Mouse (Mus musculus) G1E (cell line): ENCODE results near the gene A930002H24Rik.

Source experiments
- CTCF ChIP-seq: IDR thresholded peaks from 2 replicates; pipeline ENCODE4 v1.5.1; 2012; ENCODE audit warnings: low read depth, low read length, inconsistent platforms, mixed read lengths
- GATA1 ChIP-seq: IDR thresholded peaks from 2 replicates; pipeline ENCODE4 v1.6.1; 2012; ENCODE audit warnings: borderline replicate concordance, low read length, inconsistent platforms, mixed read lengths
- POLR2AphosphoS5 ChIP-seq: IDR thresholded peaks from 2 replicates; pipeline ENCODE4 v1.6.1; 2012; ENCODE audit warnings: low read depth, low read length, inconsistent platforms; ENCODE audit not compliant: insufficient replicate concordance
- TAL1 ChIP-seq: conservative IDR thresholded peaks from 2 replicates; pipeline ENCODE4 v1.6.1; 2012; ENCODE audit warnings: low read depth, low read length, inconsistent platforms, mixed read lengths

- TF ChIP-seq CTCF (no peak), POLR2AphosphoS5 (no peak), TAL1 (no peak), GATA1 (no peak)
Observed at GRCm38 (mm10) chr17:63863012-63863630, 470 bp downstream of the A930002H24Rik start, which contains the start of gene Fer.
